Mouse (Mus musculus) CD4-positive, CD25-positive, alpha-beta regulatory T cell, adult 4 months (primary cell): ENCODE measurements around the gene Rxrb. TPM values are rescaled to one million over a fixed set of nuclear protein-coding genes. Genes with fewer than 3 reads are reported as not detected.

Source experiments
- ATAC-seq: one replicate; pipeline ENCODE4 v1.8.0; 2017
- polyA plus RNA-seq, 2 experiments: library from polyadenylated mRNA; unstranded; fragments of 100-300 nt; shearing (Covaris generic); gene quantifications; one replicate each; pipeline ENCODE4 v1.2.1; 2017

Gene Rxrb
- polyA plus RNA-seq, 2 experiments from 2014 or later, result 11.2 to 12.5 TPM

DNA sequence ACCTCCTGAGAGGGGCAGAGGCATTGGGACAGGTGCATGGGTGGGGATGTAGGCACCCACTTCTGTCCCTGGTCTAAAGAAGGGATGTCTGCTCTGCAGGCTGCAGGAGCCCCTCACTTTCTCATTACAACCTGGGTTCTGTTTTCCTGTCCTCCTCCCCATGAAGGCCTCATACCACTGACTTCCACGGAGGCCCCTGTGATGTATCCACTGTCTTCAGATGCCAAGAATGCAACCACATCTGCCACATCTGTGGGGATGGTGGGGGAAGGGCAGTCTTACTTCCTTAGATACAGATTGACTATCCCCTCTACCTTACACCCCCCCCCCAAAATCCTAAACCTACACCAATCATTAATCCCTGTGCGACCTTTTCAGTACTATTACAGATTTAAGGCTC is 5.4 kb upstream of the Rxrb start:
- no peak for ATAC-seq

DNA sequence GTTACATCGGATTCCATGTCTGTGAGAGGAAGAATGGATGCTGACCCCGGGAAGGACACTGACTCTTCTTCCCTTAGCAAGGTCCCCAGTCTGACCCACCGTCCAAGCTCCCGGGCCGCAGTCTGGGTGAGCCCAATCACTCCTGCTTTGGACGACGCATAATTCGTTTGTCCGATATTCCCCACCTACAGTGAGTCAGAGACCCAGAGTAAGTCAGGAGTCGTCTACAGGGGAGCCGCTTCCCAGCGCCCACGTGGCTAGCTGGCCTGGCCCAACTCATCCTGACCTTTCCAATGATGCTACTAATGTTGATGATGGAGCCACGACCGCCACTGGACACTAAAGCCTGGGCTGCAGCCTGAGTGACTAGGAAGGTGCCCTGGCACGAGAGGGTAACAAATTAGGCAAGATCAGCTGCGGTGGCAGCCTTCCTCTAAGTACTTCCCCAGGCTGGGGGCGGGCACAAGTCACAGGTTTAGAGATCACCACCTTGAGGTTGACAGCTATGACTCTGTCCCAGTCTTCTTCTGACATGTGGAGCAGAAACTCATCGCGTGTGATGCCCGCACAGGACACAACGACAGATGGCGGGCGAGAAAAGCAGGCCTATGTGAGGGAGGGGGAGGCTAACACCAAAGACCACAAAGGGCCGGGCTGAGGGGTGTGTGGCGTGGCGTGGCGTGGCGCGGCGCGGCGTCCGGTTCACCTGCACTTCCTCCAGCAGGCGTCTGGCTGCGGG is 4.5 kb upstream of the Rxrb start:
- peak; percentile 46 for ATAC-seq

DNA sequence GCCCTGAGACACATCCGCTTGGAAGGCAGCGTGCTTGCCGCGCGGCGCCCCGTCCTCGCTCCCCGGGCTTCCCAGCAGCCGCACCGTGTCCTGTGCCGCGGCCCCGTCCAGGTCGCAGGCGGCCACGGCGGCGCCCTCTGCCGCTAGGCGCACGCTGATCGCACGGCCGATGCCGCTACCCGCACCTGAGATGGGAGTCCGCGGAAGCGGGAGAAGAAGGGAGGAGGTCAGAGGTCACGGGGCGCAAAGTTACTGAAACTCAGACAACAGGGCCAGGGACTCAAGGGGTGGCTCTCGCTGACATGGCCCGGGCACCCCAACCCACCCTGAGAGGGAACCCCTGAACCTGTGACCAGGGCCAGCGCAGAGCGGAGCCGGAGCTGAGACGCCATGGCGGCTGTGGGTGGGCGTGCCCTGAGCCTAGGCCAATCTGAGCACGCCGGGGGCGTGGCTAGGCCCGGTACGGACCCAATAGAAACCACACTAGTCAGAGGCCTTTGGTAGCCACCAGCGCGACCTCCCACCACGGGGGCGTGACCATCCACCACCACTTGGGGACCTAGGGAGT is 3.9 kb upstream of the Rxrb start, which contains the start of gene H2-Ke6:
H2-Ke6 (minus strand) TSS at position 405 of the 568 bp plus-strand sequence.
- ATAC-seq, result peak; percentile 50

DNA sequence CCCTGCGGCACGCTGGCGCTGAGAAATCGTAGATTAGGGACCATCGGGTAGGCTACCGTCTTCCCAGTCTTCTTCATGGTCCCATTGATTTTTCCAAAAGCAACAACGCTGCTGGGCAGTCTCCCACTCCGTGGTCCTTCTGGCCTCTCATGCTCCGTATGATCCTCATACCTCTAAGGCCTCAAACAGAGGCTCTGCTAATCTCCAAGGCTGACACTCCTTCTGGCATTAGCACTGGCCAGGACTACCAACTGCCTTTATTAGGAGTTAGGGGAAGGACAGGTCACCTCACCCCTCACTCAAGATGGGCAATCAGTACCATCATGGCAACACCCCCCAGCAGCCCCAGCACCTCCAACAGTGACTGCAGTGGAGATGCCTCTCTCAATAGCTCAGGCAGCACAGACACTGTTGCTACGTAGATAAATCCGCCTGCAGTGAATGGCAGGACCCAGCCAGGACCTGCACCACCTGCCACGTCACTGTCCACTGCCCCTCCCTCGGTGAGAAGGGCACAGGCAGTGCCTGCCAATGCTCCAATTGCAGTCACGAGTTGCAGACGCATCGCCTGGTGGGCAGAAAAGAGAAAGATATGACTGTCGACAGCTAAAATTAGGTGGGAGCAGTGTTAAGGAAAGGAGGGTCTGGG is 3.0 kb upstream of the Rxrb start:
- no peak for ATAC-seq

DNA sequence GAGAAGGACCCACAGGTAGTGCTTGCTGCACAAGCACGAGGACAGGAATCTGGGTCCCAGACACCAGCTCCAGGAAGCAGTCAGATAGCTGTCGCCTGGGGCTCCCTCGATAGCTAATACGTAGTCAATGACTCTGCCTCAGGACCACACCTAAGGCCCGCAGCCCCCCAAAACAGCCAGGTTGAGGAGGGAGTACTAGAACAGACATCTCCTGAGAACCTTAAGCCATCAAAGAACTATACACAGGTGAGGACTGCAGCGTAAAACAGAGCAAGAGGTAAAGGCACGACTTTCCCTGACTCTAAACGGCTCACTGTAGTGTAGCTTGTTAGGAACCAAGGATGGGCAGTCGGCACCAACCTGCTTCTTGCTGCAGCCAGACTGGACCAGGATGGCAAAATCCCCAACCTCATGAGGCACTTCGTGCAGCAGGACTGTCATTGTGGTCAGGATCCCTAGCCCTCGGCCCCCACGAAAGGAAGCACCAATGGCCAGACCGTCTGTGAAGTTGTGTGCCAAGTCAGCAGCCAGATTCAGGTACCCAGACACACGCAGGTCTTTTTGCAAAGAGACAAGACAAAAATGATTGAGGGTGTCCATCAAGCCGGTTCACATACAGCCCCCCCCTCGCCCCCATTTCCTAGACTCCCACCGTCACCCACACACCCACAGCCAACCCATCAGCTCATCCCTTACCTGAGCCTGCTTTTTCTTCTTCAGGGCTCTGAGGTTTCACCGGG is 2.3 kb upstream of the Rxrb start:
- no peak for ATAC-seq

DNA sequence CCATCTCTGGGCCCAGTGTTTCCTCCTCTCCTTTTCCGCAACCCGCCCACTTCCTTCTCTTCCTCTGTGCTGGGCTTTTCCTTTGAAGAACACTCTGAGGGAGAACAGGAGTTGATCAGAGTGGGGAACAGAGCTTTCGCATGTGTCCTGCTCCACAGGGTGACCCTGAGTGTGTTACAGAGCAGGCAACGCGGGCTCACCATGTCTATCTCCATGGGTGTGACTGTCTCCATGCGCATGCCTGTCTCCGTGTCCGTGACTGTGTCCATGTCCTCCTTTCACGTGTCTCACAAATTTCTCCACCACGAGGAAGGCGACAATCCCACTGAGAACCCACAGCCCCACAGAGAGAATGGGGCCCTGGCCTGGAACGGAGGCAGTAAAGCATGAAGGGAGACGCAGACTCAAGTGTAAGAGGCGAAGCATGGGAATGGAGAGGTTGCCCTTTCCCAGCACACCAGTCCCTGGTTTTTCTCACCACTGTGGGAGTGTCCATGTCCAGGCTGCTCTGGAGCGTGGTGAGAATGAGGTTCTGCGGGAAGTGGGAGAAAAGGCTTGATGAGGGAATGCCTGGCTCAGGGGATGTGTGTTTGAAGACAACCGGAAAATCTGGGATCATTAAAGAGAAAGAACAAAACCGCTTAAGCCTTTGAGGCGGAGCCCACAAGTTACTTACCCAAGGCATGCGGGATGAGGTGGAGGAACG is 1.6 kb upstream of the Rxrb start:
- ATAC-seq, result no peak

DNA sequence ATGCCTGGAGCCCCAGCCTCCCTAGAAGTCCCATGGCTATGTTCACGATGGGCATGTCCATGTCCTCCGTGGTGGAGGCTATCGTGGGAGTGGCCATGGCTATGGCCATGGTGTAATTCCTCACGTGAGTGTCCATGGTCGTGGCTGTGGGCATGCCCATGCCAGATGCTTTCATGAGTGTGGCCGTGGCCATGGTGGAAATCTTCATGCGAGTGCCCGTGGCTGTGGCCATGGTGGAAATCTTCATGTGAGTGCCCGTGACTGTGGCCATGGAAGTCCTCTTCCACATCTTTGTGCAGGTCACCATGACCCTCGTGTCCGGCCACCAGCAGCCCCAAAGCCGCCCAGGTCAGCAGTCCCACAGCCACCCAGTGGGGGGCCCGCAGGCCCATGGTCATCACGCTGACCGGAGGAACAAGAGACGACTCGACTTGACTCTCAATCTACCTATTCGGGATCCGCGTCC is 718 bp upstream of the Rxrb start:
- ATAC-seq, result no peak

DNA sequence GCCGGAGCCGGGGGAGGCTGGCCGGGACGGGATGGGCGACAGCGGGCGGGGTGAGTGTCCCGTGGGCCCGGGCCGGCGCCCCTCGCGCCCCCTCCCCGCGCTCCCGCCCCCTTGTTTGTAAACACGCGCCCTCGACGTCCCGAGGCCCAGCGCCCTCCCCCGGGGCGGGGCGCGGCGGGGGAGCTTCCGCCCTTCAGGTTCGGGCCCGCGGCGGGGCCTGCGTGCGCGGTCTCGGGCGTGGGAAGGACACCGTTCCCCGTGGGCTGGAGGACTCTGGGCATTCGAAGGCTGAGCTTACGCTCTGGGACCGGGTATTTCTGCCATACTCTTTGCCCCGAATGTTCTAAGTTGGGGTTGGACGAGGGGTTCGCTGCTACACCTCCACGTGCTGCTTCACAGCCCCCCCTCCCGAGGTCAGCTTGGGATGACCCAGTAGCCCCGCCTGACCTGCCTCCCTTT is 591 bp downstream of the Rxrb start:
- ATAC-seq, result peak; percentile 11

DNA sequence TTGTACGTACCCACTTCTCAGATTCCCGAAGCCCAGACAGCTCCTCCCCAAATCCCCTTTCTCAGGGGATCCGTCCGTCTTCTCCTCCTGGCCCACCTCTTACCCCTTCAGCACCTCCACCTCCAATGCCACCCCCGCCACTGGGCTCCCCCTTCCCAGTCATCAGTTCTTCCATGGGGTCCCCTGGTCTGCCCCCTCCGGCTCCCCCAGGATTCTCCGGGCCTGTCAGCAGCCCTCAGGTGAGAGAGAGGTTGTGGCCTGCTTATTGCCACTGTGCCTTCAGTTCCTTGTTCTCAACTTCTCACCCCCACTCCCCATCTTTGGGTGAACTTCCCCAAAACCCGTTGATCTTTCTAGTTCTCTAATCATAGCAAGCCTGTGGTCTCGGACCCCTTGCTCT is 1.2 kb downstream of the Rxrb start:
- no peak for ATAC-seq

DNA sequence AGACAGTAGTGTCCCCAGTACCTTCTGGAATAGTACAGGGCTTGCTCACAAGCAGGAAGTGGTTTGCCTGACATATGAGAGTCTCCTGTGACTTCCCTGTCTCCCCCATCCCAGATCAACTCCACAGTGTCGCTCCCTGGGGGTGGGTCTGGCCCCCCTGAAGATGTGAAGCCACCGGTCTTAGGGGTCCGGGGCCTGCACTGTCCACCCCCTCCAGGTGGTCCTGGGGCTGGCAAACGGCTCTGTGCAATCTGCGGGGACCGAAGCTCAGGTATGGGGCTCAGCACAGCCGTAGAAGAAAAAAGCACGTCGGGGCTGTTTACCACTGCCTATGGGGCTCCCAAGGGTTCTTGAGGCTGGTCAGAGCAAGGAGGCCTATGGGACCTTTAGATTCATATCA is 1.8 kb downstream of the Rxrb start:
- ATAC-seq, result no peak

DNA sequence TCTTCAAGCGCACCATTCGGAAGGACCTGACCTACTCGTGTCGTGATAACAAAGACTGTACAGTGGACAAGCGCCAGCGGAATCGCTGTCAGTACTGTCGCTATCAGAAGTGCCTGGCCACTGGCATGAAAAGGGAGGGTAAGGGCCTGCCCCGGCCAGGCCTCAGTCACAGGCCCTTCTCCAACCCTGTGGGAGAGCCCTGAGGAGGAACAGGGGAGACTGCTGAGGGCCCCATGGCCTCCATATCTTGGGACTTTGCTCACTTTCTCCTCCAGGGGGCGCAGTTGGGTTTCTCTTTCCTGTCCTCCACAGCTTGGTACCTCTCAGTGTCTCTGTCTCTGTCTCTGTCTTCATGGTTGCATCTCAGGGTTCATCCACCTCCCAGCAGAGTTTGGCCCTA is 2.5 kb downstream of the Rxrb start:
- no peak for ATAC-seq

DNA sequence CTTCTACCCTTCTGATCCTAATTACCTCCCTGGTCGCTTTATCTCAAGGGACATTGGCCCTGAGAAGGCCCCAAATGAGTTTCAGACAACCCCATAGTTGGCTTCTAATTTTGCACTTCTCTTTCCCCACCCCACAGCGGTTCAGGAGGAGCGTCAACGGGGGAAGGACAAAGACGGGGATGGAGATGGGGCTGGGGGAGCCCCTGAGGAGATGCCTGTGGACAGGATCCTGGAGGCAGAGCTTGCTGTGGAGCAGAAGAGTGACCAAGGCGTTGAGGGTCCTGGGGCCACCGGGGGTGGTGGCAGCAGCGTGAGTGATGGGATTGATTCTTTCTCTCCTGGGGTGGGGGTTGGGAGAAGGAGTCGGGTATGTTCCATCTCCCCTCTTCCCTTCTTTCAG is 3.9 kb downstream of the Rxrb start:
- ATAC-seq, result no peak

DNA sequence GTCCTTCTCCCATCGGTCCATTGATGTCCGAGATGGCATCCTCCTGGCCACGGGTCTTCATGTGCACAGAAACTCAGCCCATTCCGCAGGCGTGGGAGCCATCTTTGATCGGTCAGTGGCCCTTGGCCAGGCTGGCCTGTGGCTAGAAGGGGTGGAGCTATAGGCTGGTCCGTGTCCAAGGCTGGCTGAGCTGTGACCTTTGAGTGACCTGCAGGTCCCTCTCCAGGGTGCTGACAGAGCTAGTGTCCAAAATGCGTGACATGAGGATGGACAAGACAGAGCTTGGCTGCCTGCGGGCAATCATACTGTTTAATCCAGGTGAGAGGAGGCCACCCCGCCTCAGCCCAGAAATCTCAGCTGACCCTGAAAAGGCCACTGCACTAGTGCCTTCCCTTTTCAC is 5.0 kb downstream of the Rxrb start:
- no peak for ATAC-seq

DNA sequence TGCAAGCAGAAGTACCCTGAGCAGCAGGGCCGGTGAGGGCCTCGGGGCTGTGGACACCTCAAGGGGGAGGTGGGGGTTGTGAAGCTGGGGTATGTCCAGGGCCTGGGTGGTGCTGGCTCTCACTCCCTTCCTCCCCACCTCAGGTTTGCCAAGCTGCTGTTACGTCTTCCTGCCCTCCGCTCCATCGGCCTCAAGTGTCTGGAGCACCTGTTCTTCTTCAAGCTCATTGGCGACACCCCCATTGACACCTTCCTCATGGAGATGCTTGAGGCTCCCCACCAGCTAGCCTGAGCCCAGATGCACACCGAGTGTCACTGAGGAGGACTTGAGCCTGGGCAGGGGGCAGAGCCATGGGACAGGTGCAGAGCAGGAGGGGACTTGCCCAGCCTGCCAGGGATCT is 5.6 kb downstream of the Rxrb start:
- no peak for ATAC-seq

DNA sequence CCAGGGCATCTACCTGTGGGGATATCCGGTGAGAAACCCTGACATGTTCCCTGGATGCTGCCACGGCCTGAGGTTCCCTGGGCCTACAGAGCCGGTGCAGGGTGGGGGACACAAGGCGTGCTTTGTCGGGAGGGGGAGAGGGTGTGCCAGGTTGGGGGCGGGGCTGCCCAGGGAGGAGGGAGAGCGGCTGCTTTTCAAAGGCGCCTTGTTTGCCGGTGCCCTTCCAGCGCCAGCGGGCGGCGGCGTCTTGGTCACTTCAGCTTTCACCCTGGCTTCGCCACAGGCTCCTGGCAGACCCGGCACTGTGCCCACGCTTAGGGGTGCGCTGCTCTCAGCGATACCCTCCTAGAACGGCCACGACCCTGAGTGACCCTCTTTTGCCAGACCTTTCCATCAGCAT is 6.8 kb downstream of the Rxrb start:
- ATAC-seq, result no peak

DNA sequence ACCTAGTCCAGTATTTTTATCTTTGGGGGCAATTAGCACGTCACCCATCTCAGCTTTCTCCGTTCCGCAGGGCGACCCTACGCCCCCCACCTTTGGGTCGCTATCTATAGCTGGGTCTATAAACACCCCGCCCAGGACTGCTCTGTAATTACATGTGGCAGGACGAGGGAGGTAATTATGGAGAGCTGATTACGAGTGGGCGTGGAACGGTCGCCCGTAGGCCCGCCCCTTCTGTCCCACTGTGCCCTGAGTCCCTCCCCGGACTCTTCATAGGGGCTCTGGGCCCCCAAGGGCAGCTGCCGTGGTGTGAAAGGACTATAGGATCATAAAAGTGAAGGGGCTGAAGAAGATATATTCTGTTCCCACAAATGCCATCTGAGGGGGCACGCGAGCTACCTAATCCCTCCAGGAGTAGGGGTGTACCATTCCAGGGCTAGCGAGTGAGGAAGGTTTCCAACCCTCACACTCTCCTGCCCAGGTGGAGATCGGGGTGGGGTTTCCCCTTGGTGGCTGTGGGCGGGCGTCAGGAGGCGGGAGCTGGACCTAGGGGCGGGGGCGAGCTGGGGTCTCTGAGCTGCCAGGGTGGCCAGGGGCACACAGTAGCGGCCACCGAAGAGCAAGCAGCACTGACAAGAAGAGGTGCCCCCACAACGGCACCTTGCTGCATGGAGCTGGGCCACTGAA is 7.4 kb downstream of the Rxrb start, which contains the start of gene Col11a2:
Col11a2 (plus strand) TSS at position 560 of the 684 bp plus-strand sequence.
- no peak for ATAC-seq

DNA sequence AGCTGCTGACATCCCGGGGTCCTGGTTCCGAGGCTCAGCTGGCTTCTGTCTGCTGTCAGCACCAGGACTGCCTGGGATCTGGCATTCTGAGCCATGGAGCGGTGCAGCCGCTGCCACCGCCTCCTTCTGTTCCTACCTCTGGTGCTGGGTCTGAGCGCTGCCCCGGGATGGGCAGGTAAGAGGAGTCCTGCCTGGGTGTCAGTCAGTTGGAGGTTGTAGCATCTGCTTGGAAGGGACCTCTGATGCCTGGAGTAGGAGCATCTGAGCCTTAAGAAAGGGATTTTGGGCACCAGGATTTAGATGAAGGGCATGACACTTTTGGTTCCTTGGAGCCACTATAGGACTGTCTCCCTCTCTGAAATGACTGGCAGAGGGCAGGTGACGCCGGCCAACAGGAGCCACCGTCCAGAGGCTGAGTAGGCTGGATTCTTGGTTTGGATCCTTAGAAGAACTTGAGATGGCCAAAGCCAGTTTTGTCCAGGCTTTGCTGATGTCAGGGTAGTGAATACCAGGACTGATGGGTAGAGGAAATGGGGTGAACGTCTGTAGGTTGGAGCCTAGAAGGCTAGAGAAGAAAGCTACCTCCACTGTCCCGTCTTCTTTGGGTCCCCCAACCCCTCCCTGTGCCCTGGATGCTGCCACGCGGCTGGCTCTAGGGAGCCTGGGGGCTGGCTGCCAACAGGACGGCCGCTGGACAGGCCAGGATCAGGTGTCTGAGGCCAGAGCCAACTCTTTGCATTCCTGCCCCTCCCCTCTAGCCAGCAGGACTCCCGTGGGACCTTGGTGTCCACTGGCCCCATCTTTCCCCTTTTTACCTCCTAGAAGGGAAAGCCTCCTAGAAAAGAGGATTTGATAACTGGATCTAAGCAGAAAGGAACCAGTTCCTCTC is 8.2 kb downstream of the Rxrb start:
- no peak for ATAC-seq

DNA sequence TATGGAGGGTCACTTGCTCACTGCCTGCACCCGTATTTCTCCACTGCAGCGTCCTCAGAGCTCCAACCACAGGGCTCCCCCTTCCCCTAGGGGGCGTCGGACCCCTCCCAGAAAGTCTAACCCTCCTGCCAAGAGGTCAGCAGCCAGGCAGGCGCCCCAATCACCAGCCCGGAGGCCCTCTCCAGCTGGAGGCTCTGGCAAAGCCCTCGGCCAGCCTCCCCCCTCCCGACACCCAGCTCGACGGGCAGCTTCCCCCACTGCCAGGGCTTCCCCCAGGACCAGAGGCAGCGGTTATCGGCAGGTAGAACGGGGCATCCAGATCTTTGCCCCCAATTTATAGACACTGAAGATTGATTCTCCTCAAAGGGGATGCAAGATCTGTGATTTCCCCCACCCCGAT is 14.3 kb downstream of the Rxrb start:
- no peak for ATAC-seq

DNA sequence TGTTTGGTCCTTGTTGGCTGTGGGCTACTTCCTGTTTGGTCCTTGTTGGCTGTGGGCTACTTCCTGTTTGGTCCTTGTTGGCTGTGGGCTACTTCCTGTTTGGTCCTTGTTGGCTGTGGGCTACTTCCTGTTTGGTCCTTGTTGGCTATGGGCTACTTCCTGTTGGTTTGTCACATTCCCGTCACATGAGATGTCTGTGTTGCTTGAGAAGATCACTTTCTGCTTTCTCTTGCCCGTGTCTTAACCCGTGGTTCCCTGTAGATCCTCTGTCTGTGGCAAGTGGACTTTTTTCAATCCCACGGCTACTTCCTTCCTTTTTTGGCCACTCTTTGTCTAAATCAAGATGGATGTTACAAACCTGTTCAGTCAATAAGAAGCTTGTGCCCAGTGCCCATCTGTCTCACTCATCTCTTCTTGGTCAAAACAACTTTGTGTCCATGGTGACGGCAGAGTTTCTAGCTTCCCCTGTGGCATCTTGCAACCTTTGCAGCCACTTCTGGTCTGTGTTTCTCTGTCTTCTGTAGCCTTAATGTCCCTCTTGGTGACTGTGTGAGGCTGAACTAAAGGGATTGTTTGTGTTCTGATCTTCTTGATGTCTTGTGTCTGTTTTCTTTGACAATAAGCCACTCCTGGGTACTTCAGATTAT is 15.9 kb downstream of the Rxrb start:
- peak; percentile 45 for ATAC-seq

DNA sequence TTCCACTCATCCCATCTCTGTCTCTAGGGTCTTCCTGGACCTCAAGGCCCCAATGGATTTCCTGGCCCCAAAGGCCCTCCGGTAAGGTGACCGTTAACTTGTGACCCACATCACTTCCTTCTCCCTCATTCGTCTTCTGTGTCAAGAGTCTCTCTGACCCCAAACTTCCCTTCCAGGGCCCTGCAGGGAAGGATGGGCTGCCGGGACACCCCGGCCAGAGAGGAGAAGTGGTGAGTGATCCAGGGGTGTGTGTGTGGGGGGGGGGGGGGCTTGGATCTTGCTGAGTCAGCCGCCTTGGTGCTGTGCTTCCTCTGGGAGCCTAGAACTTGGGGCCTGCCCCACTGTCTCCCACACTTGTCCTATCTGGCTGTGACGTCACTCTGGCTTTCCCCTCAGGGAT is 25.6 kb downstream of the Rxrb start:
- no peak for ATAC-seq
